Mouse (Mus musculus) lung, adult 2 months (tissue): ENCODE measurements around the gene Snapc5.

Source experiments
- CTCF ChIP-seq: fragments of 200-500 bp; IDR thresholded peaks from 2 replicates; pipeline ENCODE4 v1.5.1; 2011; ENCODE audit warnings: mild to moderate bottlenecking, low read length, control low read depth; ENCODE audit not compliant: insufficient read depth
- POLR2A ChIP-seq: fragments of 200-500 bp; IDR thresholded peaks from 2 replicates; pipeline ENCODE4 v1.6.1; 2011; ENCODE audit warnings: low read depth, mild to moderate bottlenecking, control low read depth, low read length, borderline replicate concordance; ENCODE audit errors: extremely low read depth

- TF ChIP-seq CTCF (no peak), POLR2A (no peak)
Measured at GRCm38 (mm10) chr9:64207509-64208084, 28.5 kb downstream of the Snapc5 start.
